Mouse (Mus musculus) heart, embryonic 12.5 days (tissue): Measurements from ENCODE around the gene Ifrd2. TPM values are rescaled to one million over a fixed set of nuclear protein-coding genes. Genes with fewer than 3 reads are reported as not detected.

Experiments
- polyA plus RNA-seq: library from polyadenylated mRNA; unstranded; fragments of >200 nt; fragmentation: Nextera tagmentation; extraction: Ambion mirVana; gene quantifications from 2 replicates; pipeline ENCODE4 v1.2.1, GENCODE M21; 2016

Gene Ifrd2
- polyA plus RNA-seq, 1 experiment from 2014 or later: 35.5 TPM

Other genes starting within 250 kb of the Ifrd2 start
- 11.4 and 13.4 TPM in 2 replicates for gene Hemk1, start 249.3 kb upstream of the Ifrd2 start, polyA plus RNA-seq
- gene 6430571L13Rik, start 247.0 kb upstream of the Ifrd2 start, polyA plus RNA-seq: 0.55 and 1.1 TPM in 2 replicates
- gene Cacna2d2, start 188.0 kb upstream of the Ifrd2 start, polyA plus RNA-seq: 5.9 and 6.2 TPM in 2 replicates
- gene Tmem115, start 53.7 kb upstream of the Ifrd2 start, polyA plus RNA-seq: 37.5 and 41.2 TPM in 2 replicates
- 16.6 and 18.4 TPM in 2 replicates for gene Cyb561d2, start 45.4 kb upstream of the Ifrd2 start, polyA plus RNA-seq
- gene Nprl2, start 45.4 kb upstream of the Ifrd2 start, polyA plus RNA-seq: 24.4 and 25.1 TPM in 2 replicates
- gene Zmynd10, start 40.3 kb upstream of the Ifrd2 start, polyA plus RNA-seq: 0.22 and 0.35 TPM in 2 replicates
- 48.2 and 49.0 TPM in 2 replicates for gene Rassf1, start 36.1 kb upstream of the Ifrd2 start, polyA plus RNA-seq
- gene Tusc2, start 24.4 kb upstream of the Ifrd2 start, polyA plus RNA-seq: 60.1 and 61.4 TPM in 2 replicates
- gene Hyal2, start 19.7 kb upstream of the Ifrd2 start, polyA plus RNA-seq: 103 and 106 TPM in 2 replicates
- 5.5 and 5.7 TPM in 2 replicates for gene Hyal1, start 10.7 kb upstream of the Ifrd2 start, polyA plus RNA-seq
- 10.2 and 12.6 TPM in 2 replicates for gene Naa80, start 8.8 kb upstream of the Ifrd2 start, polyA plus RNA-seq
- gene Hyal3, start 6.8 kb upstream of the Ifrd2 start, polyA plus RNA-seq: 0.49 and 0.64 TPM in 2 replicates
- 10.7 and 11.2 TPM in 2 replicates for gene Sema3b, start 21.6 kb downstream of the Ifrd2 start, polyA plus RNA-seq
- 404 and 442 TPM in 2 replicates for gene Gnai2, start 47.7 kb downstream of the Ifrd2 start, polyA plus RNA-seq
- gene Slc38a3, start 81.9 kb downstream of the Ifrd2 start, polyA plus RNA-seq: 2.9 and 3.2 TPM in 2 replicates
- gene Gnat1, start 92.1 kb downstream of the Ifrd2 start, polyA plus RNA-seq: 0.97 and 1.2 TPM in 2 replicates
- gene Sema3f, start 122.8 kb downstream of the Ifrd2 start, polyA plus RNA-seq: 8.1 and 8.4 TPM in 2 replicates
- 127 and 137 TPM in 2 replicates for gene Rbm5, start 183.4 kb downstream of the Ifrd2 start, polyA plus RNA-seq